Mouse (Mus musculus) MEL (cell line): ENCODE measurements around the gene Tbx19.

Experiments used
- ETS1 ChIP-seq: IDR thresholded peaks from 2 replicates; pipeline ENCODE4 v1.6.1; 2012; ENCODE audit warnings: low read depth, mild to moderate bottlenecking, inconsistent platforms, low read length, improper control_type of control experiment, moderate library complexity
- HCFC1 ChIP-seq: IDR thresholded peaks from 2 replicates; pipeline ENCODE4 v1.6.1; 2012; ENCODE audit warnings: low read depth, mild to moderate bottlenecking, inconsistent platforms, low read length, improper control_type of control experiment, moderate library complexity
- POLR2A ChIP-seq, 2 experiments: IDR thresholded peaks; 2 replicates each; pipeline ENCODE4 v1.6.1; 2011 to 2012; ENCODE audit warnings: low read length in 2 of 2, mild to moderate bottlenecking in 2 of 2, control low read depth in 1 of 2, improper control_type of control experiment in 1 of 2, low read depth in 1 of 2, moderate library complexity in 1 of 2; ENCODE audit not compliant: control insufficient read depth in 1 of 2, insufficient read depth in 1 of 2, poor library complexity in 1 of 2
- RAD21 ChIP-seq: IDR thresholded peaks from 2 replicates; pipeline ENCODE4 v1.6.1; 2011; ENCODE audit warnings: mild to moderate bottlenecking, low read depth, low read length, improper control_type of control experiment
- SIN3A ChIP-seq: IDR thresholded peaks from 2 replicates; pipeline ENCODE4 v1.6.1; 2012; ENCODE audit warnings: low read length, improper control_type of control experiment, inconsistent platforms
- TCF12 ChIP-seq: IDR thresholded peaks from 2 replicates; pipeline ENCODE4 v1.6.1; 2014; ENCODE audit warnings: low read depth, mild to moderate bottlenecking, inconsistent platforms, low read length, improper control_type of control experiment, moderate library complexity

- TF ChIP-seq POLR2A (IDR thresholded peaks at IDR 0.05; ENCODE audit: control insufficient read depth in 1 of 2, insufficient read depth in 1 of 2, low read depth in 1 of 2, low read length in 2 of 2, poor library complexity in 1 of 2) (no peak), HCFC1 (no peak), SIN3A (no peak), ETS1 (no peak), TCF12 (no peak), RAD21 (no peak)
Measured at GRCm38 (mm10) chr1:165179321-165179720, 18.7 kb upstream of the Tbx19 start.
